Mouse (Mus musculus): ENCODE results near the gene Ovgp1.
"Not testable (repeated sequence)": the region's sequence is repeated elsewhere in the genome, so short reads cannot be mapped to it uniquely, and the experiment has no call there.

The Ovgp1 gene

GRCm38 (mm10) chr3:105994730-105995129, 21.2 kb downstream of the Ovgp1 start:
- DNase-seq (ENCODE audit: low spot score), result no peak

GRCm38 (mm10) chr3:106000707-106001375, 27.3 kb downstream of the Ovgp1 start:
- no peak for DNase-seq (ENCODE audit: low spot score)

DNA sequence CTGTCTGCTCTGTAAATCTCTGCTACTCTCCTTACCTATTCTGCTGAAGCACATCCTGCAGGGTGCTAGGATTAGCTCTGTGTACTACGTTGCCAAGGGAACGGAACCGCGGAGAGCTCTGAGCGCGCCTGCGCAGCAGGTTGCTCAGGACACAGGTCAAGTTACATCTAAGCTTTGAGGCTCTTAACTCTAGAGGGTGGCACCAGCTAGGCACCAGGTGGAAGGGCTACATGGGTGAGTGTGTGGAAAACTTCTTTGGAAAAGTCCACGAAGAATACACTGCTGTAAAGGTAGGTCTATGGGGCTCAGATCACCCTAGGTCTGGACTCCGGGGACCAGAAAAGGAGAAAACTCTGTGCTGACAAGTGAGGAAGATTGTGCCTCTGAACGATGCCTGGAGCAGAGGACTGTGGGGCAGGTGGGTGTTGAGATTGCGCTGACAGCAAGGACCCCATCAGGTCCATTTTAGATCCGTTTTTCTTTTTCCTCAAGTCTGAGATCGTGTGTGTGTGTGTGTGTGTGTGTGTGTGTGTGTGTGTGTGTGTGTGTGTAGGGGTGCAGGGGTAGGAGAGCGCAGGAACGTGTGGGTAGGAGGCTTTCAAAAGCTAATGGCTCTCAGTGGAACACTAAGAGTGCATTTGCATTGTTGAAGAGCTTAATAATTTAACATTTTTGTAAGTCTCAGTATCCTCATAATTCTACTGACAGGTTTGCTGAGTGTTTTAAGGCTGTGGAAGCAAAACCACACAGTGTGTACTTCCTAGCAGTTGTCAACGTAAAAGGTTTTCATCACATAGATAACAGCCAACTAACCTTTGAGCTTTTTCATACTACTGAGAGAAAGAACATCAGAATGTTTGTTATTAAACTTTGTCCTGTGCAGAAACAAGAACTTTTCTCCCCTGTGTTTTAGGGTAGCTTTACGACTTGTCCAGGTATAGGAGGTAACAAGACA, 28.2 kb downstream of the Ovgp1 start:
- DNase-seq (ENCODE audit: low spot score), result peak; percentile 37

DNA sequence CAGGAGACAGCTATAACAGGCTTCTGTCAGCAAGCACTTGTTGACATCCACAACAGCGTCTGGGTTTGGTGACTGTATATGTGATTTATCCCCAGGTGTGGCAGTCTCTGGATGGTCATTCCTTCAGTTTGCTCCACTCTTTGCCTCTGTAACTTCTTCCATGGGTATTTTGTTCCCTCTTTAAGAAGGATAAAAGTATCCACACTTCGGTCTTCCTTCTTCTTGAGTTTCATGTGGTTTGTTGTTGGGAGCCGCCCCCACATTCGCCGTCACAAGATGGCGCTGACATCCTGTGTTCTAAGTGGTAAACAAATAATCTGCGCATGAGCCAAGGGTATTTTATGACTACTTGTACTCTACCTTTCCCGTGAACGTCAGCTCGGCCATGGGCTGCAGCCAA, 29.8 kb downstream of the Ovgp1 start:
- DNase-seq (ENCODE audit: low spot score), result not testable (repeated sequence)

DNA sequence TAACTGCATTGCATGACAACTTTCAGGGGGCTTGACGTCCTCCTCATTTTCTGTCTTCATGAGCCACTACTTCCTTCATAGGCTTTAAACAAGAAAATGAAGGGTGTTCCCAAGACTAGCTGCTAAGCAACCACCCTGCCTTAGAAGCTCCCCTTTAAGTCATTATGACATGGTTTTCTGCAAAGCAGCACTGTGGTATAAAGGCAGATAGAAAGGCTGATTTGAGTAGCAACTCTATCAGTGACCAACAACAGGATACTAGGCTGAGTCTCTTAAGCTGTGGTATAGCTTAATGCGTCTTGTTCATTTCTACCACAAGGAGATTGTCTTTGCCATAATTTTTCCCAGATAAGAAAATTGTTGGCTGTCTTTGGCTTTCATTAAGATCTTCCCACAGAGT, 41.0 kb downstream of the Ovgp1 start, which contains the start of gene Pifo:
TSS of gene Pifo (minus strand) at position 101 of the 400 bp plus-strand sequence.
- no peak for DNase-seq (ENCODE audit: low spot score)

- no peak for DNase-seq (ENCODE audit: low spot score)
Measured at GRCm38 (mm10) chr3:106021840-106022239, 48.3 kb downstream of the Ovgp1 start.

DNA sequence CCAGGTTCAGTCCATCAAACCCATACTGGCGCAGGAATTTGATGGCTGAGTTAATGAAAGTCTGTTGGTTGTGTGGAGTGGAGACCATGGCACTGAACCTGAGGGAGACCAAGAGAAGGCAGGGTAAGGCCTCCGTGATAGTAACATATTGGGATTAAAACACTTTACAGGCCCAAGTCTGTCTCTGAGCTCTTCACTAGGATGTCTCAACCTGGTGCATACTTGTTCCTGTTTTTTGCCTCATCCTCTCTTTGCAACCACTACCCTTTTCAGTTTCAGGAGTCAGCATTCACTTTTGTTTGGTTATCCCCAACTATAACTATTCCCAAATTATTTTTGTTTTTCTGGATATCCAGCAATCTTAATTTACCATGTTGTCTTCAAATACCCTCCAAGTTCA, 50.6 kb downstream of the Ovgp1 start:
- no peak for DNase-seq (ENCODE audit: low spot score)

DNA sequence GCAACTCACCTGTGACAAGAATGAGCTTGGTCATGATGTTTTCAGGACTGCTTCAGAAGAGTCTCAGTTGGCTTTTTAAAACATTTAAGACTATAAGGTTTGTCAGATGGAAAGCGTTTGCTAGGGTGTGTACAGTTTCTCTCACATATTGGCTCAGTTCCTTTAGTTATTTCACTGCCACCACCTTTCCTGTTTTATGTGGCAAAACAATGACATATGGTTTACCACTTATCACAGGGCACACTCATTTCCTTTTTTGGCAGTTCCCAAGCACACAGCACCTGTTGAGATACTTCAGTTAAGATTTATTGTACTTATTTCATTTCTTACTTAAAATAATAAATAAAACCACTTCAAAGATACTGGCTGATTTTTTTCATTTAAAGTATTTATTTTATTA, 59.3 kb downstream of the Ovgp1 start, which contains the start of gene Chil5:
TSS of gene Chil5 (minus strand) at position 34 of the 400 bp plus-strand sequence.
- no peak for DNase-seq (ENCODE audit: low spot score)

Measured in spleen, adult 12 weeks (tissue).